Mouse (Mus musculus): Measurements from ENCODE around the gene Nemp1.

Gene Nemp1

DNA sequence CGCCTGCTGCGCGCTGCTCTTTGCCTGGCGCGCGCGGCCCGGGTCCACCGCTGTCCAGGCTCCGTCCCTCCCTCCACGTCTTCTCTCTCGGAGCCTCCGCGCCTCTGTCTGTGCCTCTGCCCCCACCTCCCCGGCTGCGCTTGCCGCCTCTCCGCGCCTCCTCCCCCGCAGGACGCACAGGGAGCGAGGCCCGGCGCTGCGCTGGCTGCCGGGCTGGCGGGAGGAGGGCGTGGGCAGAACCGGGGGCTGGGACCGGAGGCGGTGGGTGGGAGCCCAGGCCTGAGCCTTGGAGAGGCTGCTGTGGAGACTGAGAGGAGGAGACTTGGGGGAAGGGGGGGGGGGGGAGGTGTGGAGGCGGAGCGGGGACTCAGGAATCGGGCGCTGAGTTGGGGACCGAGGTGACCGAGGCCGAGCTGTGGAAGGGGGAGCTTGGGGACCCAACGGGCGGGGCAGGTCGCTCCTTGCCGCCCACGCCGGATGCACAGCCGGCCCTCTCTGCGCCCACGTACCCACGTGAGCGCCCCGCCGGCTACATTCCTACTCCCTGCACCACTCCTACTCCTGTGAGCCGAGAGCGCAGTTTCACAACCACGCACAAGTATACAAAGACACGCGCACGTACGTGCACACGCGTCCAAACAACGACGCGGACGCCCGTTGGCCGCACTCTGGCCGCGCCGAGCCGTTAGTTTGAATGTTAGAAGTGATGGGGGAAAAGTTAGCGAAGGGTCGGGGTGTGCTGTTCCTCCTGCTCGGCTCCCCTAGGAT, at the start of gene Nemp1:
Gene Nemp1, plus strand, starts transcription at position 401 of the 768 bp plus-strand sequence.
- peak; percentile 49 to 58 for DNase-seq (ENCODE audit: low spot score in 2 of 2)

DNA sequence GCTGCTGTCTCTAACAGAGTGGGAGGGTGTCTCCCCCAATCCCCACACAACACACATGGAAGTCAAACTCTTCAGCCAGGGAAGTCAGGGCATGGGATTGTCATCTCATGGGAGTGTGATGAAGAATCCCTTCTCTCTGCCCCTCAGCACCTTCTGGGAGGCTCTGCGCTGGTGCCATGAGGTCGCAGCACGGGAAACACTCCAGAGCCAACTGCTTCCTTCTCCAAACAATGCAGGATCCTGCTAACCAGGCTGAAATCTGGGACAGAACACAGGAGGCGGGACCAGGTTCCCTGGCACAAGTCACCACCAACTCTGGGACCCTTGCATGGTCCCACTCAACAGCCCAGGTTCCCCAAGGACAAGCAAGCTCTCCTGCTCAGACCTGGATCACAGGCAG, 49.4 kb upstream of the Nemp1 start:
- DNase-seq (ENCODE audit: low spot score in 2 of 2) = no peak

DNA sequence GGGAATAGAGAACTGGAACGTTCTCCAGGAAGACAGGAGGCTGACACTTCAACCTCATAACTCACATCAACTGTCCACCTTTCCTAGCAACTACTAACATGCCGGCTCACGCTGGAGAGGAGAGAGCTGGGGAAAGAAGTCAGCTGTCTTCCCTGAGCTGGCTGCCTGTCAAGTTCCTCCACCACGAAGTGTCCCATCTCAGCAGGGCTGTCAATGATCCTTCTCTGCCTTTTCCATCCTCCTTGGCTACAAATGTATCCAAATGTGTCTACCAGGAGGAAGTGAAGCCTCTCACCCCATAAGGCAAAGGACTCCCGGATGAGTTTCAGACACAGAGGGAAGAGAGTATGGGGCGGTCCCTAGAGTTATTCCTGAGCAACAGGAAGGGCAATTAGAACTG, 48.5 kb upstream of the Nemp1 start:
- DNase-seq (ENCODE audit: low spot score in 2 of 2) = no peak

DNA sequence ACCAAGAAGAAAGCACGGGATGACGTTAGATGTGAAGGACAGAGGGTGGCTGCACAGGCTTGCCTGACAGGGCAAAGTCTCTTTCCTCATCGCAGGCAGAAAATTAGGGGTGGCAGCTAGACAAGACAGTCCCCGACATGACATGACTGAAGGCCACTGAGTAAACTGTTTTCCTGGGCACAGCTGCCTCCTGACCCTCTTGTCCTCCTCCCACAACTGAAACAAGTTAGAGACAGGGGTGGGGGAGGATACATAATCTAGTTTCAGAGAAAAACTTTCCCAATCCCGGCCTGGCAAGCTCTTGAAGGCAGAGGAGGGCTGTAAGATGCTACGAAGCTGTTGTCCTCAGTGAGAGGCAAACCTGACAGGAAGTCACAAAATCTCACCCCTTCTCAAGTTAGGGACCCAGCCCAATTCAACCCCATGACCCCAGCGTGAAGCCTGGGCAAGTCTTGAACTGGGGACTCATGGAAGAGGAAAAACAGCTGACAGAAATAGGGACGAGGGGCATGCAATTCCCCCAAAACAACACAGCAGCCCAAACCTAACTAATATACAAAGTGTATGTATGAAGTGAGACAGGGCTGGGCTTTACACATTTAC, 47.5 kb upstream of the Nemp1 start:
- no peak for DNase-seq (ENCODE audit: low spot score in 2 of 2)

DNA sequence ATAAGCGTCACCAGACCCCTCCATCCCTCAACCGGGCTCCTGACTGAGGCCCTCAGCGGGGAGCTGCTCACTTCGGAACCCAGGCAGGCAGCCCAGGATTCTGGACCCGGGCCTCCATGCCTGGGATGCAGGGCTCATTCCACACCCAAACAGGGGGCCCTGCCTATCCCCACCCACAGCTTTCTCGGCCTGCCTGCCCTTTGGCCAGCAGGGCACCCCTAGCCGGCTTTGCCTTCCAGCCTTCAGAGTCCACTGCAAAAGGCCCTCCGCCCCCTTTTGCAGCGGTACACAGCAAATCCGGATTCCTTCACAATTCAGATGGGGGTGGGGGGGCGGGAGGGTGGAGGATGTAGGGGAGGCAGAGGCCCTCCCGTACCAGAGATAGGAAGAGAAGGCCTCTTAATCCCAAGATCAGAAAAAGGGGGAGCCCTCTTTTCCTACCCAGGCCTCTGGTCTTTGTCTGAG, 46.7 kb upstream of the Nemp1 start:
- DNase-seq (ENCODE audit: low spot score in 2 of 2) = no peak

DNA sequence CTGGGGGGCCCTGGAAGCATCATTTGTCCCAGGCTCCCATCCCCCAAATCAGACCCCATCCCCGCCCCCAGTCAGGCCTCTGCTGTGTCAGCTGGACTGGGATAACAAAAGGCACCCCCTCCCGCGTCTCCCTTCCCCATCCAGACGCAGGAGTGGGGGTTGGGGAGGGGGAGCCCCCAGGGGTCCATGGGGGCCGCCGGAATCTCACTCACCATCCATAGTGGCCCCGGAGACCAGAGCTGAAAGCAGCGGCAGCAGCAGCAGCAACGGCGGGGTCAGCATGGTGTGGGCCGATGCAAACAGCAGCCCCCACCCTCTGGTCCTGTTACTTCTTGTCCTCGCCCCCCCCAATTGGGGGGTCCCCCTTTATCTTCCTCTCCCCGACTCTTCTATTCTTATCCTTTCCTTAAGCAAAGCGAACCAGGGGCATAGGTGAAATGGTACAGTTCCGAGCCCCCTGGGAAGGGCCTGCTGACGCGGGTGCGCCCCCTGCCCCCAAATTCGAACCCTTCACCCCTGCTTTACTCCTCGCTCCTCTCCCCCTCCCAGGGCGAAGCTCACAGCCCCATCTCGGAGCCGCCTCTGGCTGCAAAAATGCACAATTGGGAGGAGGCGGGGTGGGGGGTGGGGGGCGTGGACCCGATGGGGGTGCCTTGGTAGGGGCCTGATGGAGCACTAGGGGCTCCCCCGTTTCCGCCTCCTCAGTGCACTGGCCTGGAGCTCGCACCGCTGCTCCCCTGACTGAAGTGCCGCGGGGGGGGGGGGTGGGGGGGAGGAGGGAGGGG, 46.1 kb upstream of the Nemp1 start, which contains the start of gene Lrp1:
Gene Lrp1, minus strand, starts transcription at position 743 of the 785 bp plus-strand sequence.
- no peak for DNase-seq (ENCODE audit: low spot score in 2 of 2)

DNA sequence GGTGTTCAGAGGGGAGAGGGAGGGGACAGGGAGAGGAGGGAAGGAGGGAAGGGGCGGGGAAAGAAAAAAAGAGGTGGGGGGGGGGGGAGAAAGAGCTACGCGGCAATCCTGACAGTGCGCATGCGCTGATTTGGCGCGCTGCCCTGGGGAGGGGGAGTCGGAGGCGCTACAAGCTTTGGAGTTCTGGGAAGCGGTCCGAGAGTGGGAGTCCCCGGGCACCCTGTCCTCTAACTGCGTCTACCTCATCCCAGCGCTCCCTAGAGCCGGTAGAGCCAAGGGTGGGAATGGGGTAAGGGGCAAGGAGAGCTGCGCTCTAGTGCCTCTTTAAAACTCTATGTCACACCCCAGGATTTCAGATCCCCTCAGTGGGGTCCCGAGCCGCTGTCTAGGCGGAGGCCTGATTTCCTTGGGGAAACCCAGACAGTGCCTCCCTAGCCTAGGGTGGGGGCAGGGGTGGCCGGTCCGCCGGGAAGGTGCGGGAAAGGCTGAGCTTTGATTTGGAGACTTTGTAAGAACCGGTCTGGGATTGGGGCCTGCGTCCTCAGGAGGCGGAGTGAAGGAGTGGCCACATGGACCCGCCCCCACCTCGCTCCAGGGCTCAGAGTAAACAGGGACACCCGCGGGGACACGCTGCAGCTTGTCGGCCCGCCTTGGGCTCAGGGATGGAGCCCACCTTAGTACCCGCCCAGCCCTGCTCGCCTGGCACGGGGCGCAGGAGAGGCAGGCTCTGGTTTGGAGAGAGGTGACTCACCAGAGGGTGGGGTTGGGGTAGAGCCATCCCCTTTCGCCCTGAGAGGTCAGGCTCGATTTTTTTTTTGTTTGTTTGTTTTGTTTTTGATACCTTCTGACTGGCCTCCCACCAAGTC, 45.3 kb upstream of the Nemp1 start:
- DNase-seq (ENCODE audit: low spot score in 2 of 2) = peak; percentile 70 to 80

DNA sequence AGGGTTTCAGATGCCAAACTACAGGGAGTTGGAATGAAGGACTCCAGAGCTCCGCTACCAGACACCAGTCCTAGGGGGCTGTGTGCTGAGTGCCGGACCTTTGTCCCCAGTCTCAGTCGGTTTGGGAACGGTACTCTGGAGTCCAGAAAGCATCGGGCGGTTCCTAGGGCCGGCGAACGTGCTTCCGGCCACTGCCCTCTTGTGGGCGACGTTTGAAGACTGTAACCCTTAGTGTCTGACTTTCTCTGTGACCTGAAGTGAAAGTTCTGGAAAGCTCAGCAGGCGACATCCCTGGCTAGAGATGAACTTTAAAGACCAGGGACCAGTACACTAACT, 44.7 kb upstream of the Nemp1 start:
- no peak for DNase-seq (ENCODE audit: low spot score in 2 of 2)

DNA sequence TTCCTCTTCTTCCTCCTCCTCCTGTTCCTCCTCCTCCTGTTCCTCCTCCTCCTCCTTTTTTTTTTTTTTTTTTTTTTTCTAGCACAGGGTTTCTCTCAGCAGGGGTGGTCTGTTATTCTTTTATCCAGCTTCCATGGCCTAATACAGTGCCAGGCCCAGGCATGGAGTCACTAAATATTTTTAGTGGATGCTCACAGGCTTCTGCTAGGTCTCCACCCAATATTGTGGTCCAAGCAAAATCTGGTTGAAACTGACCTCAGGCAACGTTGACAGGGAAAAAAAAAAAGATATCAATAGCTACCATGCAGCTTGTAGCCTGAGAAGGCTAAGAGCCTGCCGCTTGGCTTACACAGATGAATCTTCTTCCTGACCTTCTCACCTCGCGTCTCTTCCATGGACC, 44.0 kb upstream of the Nemp1 start:
- DNase-seq (ENCODE audit: low spot score in 2 of 2) = no peak

DNA sequence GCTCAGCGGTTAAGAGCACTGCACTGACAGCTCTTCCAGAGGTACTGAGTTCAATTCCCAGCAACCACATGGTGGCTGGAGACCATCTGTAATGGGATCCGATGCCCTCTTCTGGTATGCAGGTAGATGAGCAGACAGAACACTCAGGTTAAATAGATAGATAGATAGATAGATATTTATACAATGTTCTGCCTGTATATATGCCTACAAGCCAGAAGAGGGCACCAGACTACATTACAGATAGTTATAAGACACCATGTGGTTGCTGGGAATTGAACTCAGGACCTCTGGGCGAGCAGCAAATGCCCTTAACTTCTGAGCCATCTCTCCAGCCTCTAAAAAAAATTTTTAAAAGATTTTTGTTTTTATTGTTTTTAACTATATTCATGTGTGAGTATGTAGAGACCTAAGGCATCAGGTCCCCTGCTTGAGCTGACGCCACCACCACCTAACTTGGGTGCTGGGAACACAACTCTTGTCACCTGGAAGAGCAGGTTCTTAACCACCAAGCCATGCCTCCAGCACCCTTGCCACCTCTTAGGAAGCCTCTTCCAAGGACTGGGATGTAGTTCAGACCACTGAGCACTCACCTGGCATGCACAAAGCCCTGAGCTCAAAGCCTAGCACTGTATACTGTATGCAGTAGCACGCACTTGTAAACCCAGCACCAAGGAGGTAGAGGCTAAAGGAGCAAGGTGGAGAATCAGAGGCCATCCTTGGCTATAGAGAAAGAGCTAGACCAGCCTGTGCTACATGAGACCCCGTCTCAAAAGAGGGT, 43.1 kb upstream of the Nemp1 start:
- no peak for DNase-seq (ENCODE audit: low spot score in 2 of 2)

DNA sequence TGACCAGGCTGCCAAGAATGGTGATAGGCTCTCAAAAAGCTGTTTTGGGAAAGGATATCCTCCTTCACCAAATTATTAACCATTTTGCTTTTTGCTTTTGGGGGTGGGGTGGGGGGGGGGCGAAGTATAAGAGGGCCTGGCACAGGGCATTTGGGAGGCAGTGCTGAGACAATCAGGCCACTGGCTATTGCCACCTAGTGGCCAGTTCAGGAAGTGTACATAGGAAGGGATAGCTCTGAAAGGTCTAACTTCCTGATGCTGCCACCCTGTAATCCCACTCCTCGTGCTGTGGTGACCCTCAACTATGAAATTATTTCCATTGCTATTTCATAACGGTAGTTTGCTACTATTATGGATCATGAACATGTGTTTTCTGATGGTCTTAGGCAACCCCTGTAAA, 40.3 kb upstream of the Nemp1 start:
- no peak for DNase-seq (ENCODE audit: low spot score in 2 of 2)

DNA sequence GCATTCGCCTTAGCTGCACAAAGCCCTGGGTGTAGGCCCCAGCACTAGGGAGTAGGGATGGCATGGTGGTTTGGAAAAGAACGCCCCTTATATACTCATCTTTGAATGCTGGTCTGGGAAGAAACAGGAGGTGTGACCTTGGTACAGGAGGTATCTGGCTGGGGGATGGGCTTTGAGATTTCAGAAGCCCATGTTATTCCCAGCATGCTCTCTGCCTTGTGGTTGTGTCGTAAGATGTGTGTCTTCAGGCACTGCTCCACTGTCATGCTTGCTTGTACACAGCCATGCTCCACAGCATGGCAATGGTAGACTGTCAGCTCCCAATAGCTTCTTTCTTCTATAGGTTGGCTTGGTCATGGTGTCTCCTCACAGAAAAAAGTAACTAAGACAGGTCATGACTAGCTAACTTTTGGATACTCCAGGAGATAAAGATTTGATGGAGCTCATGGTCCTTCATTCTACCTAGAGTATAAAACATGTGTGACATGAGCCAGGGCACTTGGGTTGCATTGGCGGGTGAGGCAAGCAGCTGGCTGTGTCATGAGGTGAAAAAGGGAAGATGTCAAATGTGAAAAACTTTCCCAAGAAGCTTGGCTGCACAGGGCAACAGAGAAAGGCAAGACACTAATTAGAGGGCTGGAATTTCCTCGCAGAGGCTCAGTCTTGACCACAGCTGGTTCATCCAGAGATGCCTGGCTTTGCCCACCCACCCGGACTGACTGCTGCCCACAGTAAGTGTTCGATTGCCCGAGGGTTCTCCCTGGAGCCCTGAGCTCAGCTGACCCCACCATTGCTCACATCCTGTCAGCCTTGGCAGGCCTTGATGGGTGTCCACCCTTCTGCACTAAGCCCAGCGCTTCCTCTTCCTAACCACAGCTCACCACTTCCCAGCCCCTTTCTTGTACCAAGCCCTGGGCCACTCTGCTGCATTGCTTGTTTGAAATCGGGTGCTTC, 35.2 kb upstream of the Nemp1 start:
- DNase-seq (ENCODE audit: low spot score in 2 of 2) = no peak

DNA sequence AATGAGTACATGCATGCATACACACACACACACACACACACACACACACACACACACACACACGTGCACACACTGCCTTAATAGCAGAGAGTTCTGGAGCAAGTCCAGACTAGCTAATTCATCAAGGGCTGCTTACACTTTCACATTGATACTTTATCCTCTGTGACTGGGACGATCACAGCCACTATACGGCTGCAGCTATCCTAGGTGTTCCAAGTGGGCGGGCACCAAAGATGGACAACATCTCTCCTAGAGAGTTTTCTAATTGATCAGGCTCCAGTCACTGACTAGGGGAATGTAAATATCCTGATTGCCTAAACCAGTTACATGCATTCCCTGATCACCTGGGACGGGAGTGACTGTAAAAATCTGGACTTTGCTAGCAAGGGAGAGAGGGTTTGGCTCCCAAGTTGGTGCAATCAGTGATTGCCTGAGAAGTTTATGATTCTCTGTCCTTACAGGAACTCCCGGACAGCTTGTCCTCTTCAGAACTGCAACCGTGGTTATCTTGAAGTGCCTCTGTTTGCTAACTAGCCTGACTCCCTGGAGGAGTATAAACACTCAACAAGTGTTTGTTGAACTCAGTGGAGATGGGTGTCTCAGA, 33.9 kb upstream of the Nemp1 start:
- DNase-seq (ENCODE audit: low spot score in 2 of 2) = no peak

DNA sequence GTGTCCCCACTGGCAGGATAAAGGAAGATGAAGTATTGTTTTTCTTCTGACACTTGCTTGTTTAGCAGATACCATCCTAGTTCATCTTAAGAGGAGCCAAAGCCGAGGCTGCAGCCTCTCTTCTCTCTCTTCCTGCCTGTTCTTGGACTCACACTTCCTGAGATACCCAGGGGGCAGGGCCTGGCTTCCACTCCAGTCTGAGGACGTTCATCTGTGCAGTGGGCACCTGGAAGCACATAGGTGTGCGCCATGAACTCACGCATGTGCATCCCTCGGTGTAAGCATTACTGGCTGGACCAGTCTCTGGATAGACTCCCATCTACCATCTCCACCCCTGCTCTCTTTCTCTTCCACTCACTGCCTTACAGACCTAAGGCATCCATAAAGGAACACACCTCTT, 26.3 kb upstream of the Nemp1 start:
- no peak for DNase-seq (ENCODE audit: low spot score in 2 of 2)

DNA sequence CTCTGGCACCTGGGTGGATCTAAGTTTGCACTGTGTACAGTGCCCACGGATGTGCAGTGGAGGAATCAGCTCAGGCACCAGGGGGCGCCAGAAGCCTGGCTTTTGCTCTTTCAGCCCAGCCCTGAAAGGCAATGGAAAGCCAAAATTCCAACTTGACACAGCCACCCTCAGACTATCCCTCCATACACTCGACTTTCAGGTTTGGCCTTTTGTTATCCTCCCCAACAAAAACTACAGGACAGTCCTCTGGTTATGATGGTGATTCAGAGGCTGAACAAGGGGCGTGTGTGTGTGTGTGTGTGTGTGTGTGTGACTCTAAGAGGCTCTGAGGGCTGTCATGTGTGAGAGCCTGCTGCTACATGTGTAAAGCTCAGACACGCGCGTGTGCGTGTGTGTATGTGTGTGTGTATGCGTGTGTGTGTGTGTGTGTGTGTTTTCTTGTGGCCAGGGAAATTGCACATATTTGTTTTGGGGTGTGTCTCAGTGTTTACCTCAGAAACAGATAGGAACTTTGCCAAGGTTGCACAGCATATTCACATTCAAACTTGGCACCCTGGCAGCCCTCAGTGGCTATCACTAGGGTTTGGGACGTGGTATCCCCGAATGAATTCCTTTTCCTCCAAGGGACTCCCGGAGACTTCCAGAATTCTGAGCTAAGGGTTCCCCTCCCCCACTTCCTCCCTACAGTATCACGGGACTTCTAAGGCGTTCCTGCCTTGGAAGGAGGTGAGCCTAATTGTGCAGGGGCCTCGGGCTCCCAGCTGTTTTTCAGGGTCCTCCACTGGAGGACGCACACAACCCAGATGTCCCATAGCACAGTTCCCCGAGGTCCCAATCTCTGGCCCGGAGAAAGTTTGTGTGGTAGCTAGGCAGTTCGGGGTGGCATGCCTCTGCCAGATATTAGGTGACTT, 24.6 kb upstream of the Nemp1 start:
- peak; percentile 82 to 88 for DNase-seq (ENCODE audit: low spot score in 2 of 2)

DNA sequence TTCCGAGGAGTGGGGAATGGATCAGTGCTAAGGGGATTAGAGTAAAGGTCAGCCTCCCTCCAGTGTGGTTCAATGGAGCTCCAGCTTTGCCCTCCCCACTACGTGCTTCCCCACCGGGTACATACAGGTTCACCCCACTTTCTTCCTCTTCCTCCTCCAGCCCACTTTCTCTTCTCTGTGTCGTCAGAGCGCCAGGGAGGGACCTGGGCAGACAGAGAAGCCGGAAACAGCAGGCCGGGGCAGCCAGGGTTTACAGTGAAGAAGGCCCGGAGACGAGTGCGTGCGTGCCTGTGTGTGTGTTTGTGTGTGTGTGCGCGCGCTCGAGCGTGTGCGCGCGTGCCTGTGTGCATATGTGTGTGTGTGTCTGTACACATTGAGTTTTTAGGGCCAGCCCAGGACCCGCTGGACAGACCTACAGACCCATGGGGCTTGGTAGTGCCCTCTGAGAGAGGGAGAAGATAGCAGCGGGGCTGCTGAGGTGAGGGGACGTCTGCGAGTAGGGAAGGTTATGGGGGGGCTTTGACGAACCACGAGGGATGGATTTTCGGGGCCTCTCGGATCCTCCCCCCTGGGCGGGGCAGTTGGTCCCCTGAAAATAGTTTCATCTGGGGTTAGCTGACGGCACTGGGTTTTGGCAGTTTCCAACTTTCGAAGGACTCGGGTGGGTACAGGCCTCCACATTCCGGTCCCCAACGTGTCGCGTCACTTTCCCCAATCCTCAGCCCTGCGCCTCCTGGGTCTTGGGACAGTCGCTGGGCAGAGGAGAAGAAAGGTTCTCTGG, 23.7 kb upstream of the Nemp1 start, which contains the start of gene Stat6:
Gene Stat6, plus strand, starts transcription at position 215 of the 781 bp plus-strand sequence.
- no peak for DNase-seq (ENCODE audit: low spot score in 2 of 2)

DNA sequence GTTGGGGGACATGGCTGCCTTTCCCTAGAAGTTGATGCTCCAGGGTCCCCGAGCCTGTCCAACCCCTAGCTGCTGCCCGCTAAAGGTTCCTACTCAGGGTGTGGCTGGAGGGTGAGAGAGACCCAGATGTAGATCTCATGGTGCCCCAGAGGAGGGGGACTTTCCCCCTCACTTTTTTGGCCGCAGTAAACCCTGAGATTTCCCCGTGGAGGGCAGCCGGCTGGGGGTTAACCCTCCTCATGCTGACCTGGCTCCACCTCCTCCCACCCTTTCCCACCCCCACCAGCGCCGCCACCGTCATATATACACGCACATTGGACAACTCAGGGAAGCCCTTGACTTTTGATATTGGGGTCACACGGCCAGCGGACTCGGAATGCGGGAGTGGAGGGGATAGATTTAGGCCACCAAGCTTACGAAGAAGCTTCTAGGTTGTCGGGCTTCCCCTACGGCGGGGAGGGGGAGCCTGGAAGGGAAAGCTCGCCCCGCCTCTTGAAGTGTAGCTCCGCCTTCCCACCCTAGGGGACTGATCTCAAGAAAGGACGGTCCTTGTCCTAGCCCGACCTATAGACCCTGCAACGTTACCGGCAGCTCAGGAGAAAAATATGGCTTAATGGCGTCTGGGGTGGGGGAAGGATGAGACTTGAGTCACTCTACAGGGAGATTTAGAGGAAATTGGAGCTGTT, 23.0 kb upstream of the Nemp1 start:
- no peak for DNase-seq (ENCODE audit: low spot score in 2 of 2)

All from frontal cortex, postnatal 25 days (tissue).